ENCODE assay signal across 7 mouse cellular contexts in the genomic region with DNA sequence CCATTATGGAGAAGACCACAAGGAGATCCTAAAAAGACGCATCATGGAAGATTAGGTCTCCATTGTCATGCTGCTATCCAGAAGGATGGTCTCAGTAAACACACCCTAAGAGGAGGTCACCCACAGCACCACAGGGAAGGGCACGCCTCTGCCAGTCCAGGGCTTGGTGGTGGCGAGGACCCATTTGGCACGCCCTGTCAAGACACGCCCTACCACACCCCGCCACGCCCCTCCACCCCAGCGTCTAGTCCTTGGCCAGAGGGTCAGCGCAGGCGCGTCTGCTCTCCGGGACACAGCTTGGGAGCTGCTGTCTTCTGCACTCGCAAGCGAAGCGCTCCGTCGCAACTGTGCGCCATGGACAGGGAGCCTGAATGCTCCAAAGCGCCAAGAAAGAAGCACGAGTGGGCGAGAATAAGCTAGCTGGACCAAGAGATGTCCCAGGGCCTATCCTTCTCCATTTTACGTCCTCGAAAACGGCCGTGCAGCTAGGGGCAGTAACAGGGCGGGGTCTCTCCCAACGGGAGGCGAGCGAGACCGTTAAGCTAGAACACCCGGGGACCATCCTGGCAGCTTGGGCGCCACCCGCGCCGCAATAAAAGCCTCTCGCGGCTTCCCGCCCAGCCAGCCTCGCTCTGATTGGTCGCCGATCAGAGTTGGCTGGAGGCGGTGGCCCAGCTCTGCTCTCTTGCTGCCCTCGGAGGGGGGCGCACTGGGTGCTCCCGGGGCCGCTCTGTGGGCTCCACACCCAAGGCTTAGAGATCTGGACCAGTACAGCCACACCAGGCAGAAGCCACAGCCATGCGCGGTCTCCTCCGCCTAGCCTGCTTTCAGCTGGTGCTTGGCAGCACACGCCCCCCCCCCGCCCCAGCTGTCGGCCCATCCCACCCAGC. TPM values are rescaled to one million over a fixed set of nuclear protein-coding genes. Genes with fewer than 3 reads are reported as not detected.
DNase-seq lines count a peak whose midpoint lies in the region; ATAC-seq and TF ChIP-seq lines count a peak whose summit lies in the region.

No protein-coding gene starts in this region.

- H3K4me2 ChIP-seq in intestine, postnatal 0 days (replicated peaks; ENCODE audit: low read depth): peak overlapping the region; percentile 69
- H3K4me2 ChIP-seq in midbrain, embryonic 14.5 days (ENCODE audit: low read length): peak overlapping the region; percentile 69
- peak overlapping the region; percentile 73 for H3K4me2 ChIP-seq in stomach, postnatal 0 days (replicated peaks; ENCODE audit: low read depth)

- H3K36me3 ChIP-seq in intestine, postnatal 0 days (ENCODE audit: control insufficient read depth, insufficient read depth): no peaks in the 10 kb centered on the region
- H3K36me3 ChIP-seq in limb, embryonic 10.5 days: no peaks in the 10 kb centered on the region
- no peaks in the 10 kb centered on the region for H3K36me3 ChIP-seq in midbrain, embryonic 14.5 days (ENCODE audit: control insufficient read depth, insufficient read depth, low read length)
- H3K36me3 ChIP-seq in stomach, postnatal 0 days (ENCODE audit: control insufficient read depth, insufficient read depth, low read length): no peaks in the 10 kb centered on the region

- 0 out of 2 replicates have a peak, but pooled peaks have one; percentile 18 for TF ChIP-seq CTCF in intestine, postnatal 0 days (IDR thresholded peaks at IDR 0.05; ENCODE audit: low read depth)
- peak; percentile 33; the same call in 1 of the 2 replicates for TF ChIP-seq CTCF in stomach, postnatal 0 days (IDR thresholded peaks at IDR 0.05; ENCODE audit: low read depth)

- H3K4me1 ChIP-seq in intestine, postnatal 0 days (replicated peaks; ENCODE audit: control insufficient read depth, insufficient read depth, low read length): no peaks in the 10 kb centered on the region
- H3K4me1 ChIP-seq in limb, embryonic 10.5 days: peaks cover 23% of the 10 kb centered on the region
- peaks cover 46% of the 10 kb centered on the region for H3K4me1 ChIP-seq in midbrain, embryonic 14.5 days (ENCODE audit: control insufficient read depth, insufficient read depth, low read length)
- no peaks in the 10 kb centered on the region for H3K4me1 ChIP-seq in stomach, postnatal 0 days (replicated peaks; ENCODE audit: control insufficient read depth, insufficient read depth)

- H3K27ac ChIP-seq in intestine, postnatal 0 days (ENCODE audit: low read depth, low read length): no peak overlapping the region
- H3K27ac ChIP-seq in limb, embryonic 10.5 days: peak overlapping the region; percentile 81
- peak overlapping the region; percentile 98 for H3K27ac ChIP-seq in midbrain, embryonic 14.5 days (replicated peaks; ENCODE audit: low read depth, low read length)
- peak overlapping the region; percentile 83 for H3K27ac ChIP-seq in stomach, postnatal 0 days (replicated peaks)

- H3K27me3 ChIP-seq in intestine, postnatal 0 days (replicated peaks; ENCODE audit: control insufficient read depth, insufficient read depth, low read length): peaks cover 23% of the 10 kb centered on the region
- peaks cover 15% of the 10 kb centered on the region for H3K27me3 ChIP-seq in limb, embryonic 10.5 days (ENCODE audit: low read depth, poor library complexity, severe bottlenecking)
- no peaks in the 10 kb centered on the region for H3K27me3 ChIP-seq in midbrain, embryonic 14.5 days (ENCODE audit: control insufficient read depth, insufficient read depth, low read length)
- H3K27me3 ChIP-seq in stomach, postnatal 0 days (ENCODE audit: control insufficient read depth, insufficient read depth, low read length): no peaks in the 10 kb centered on the region

- DNase-seq in adrenal gland, postnatal 14 days: peak; percentile 84
- peak; percentile 84 for DNase-seq in embryo, embryonic 10.5 days (ENCODE audit: low spot score)
- DNase-seq in gastrocnemius, postnatal 36 days: peak; percentile 44 to 58
- peak; percentile 79 for DNase-seq in limb, embryonic 10.5 days (ENCODE audit: low spot score)
- peak; percentile 87 for DNase-seq in midbrain, embryonic 14.5 days
- DNase-seq in stomach, postnatal 0 days (ENCODE audit: low spot score): peak; percentile 53

- peak overlapping the region; percentile 58 for H3K4me3 ChIP-seq in intestine, postnatal 0 days (ENCODE audit: low read depth, low read length)
- peak overlapping the region; percentile 79 for H3K4me3 ChIP-seq in limb, embryonic 10.5 days
- peak overlapping the region; percentile 94 for H3K4me3 ChIP-seq in midbrain, embryonic 14.5 days (replicated peaks; ENCODE audit: low read depth, low read length)
- H3K4me3 ChIP-seq in stomach, postnatal 0 days (ENCODE audit: low read depth, low read length): peak overlapping the region; percentile 62

- peak overlapping the region; percentile 26 for H3K9ac ChIP-seq in intestine, postnatal 0 days (ENCODE audit: low read depth, low read length)
- peak overlapping the region; percentile 98 for H3K9ac ChIP-seq in midbrain, embryonic 14.5 days (replicated peaks; ENCODE audit: low read length)
- H3K9ac ChIP-seq in stomach, postnatal 0 days (ENCODE audit: low read length): peak overlapping the region; percentile 69

- intact Hi-C loops in gastrocnemius, postnatal 36 days (cut with DNase I): no loop called here

- peak; percentile 48; the same call in 1 of the 2 replicates for ATAC-seq in intestine, postnatal 0 days
- peak; percentile 81 for ATAC-seq in midbrain, embryonic 14.5 days (ENCODE audit: low FRiP score, low TSS enrichment)
- peak; percentile 84 for ATAC-seq in stomach, postnatal 0 days (ENCODE audit: low FRiP score, low TSS enrichment)

- TF ChIP-seq EP300 in stomach, postnatal 0 days (optimal IDR thresholded peaks at IDR 0.05): no peak

- WGBS in intestine, postnatal 0 days: under 1% methylated on average over 49 of the region's 52 CpGs
- WGBS in limb, embryonic 10.5 days: under 1% methylated on average over 52 of the region's 52 CpGs
- under 1% methylated on average over 50 of the region's 52 CpGs for WGBS in midbrain, embryonic 14.5 days
- WGBS in stomach, postnatal 0 days: 1% methylated on average over 50 of the region's 52 CpGs

- H3K9me3 ChIP-seq in intestine, postnatal 0 days (ENCODE audit: control insufficient read depth): no peaks in the 10 kb centered on the region
- no peaks in the 10 kb centered on the region for H3K9me3 ChIP-seq in limb, embryonic 10.5 days (replicated peaks)
- no peaks in the 10 kb centered on the region for H3K9me3 ChIP-seq in midbrain, embryonic 14.5 days (ENCODE audit: control insufficient read depth, low read length)
- no peaks in the 10 kb centered on the region for H3K9me3 ChIP-seq in stomach, postnatal 0 days (ENCODE audit: control insufficient read depth, low read length)

RNA-seq across cellular contexts. Expression of a gene that starts 1.9 kb away (rescaled TPM):
- total RNA-seq in adrenal gland, postnatal 14 days (2021): 40.9 and 43.6 TPM in 2 replicates
- total RNA-seq in gastrocnemius, postnatal 36 days (2021): 10 to 100 TPM; 11.2 to 17.6 TPM
- polyA plus RNA-seq in intestine, postnatal 0 days (2015; fragmentation: Nextera tagmentation; extraction: Ambion mirVana): 23.2 and 23.7 TPM in 2 replicates
- polyA plus RNA-seq in limb, embryonic 10.5 days (2016; fragmentation: Nextera tagmentation; extraction: Ambion mirVana): 17.5 and 27.9 TPM in 2 replicates
- 389 and 477 TPM in 2 replicates for polyA plus RNA-seq in midbrain, embryonic 14.5 days (2014; fragmentation: Nextera tagmentation; extraction: Ambion mirVana)
- 32.9 and 34.0 TPM in 2 replicates for polyA plus RNA-seq in stomach, postnatal 0 days (2015; fragmentation: Nextera tagmentation; extraction: Ambion mirVana)

Comparison
In these comparisons a context has a peak if more than half of its experiments do, and no peak if none do; other contexts are left out.
1. H3K9ac ChIP-seq: peak in every context shown above with its lines; median percentile 98 in midbrain, embryonic 14.5 days; 69 in stomach, postnatal 0 days; 26 in intestine, postnatal 0 days.
2. RNA of a gene that starts 1.9 kb away (polyA plus RNA-seq): 389 to 477 TPM in midbrain, embryonic 14.5 days; 32.9 to 34.0 TPM in stomach, postnatal 0 days, 17.5 to 27.9 TPM in limb, embryonic 10.5 days and 23.2 to 23.7 TPM in intestine, postnatal 0 days; every median in the first group is over 10 times any median in the second.
3. Peak in every context shown above with its lines, with median percentiles within 50 percentile points of each other: DNase-seq, ATAC-seq, H3K4me2 ChIP-seq and H3K4me3 ChIP-seq.